Mouse (Mus musculus) hindbrain, embryonic 10.5 days (tissue): ENCODE measurements at regions not wholly inside any gene's neighbourhood (a gene's known extent, or its start where the extent isn't known, plus 50 kb on each side); places are given as distances from the start of the nearest gene placed in this dataset.
"Not testable (repeated sequence)": the region's sequence is repeated elsewhere in the genome, so short reads cannot be mapped to it uniquely, and the experiment has no call there.

Experiments used
- DNase-seq: peaks from one replicate; pipeline ENCODE4 v3.0.0-alpha.2; 2017; ENCODE audit warnings: low spot score
- H3K27ac ChIP-seq: fragments of 300-500 bp; sonication (generic); 2 replicates; pipeline ENCODE4 v1.5.1; 2016; ENCODE audit warnings: mild to moderate bottlenecking, moderate library complexity
- H3K27me3 ChIP-seq: fragments of 300-500 bp; sonication (generic); 2 replicates; pipeline ENCODE4 v1.6.1; 2016; ENCODE audit warnings: mild to moderate bottlenecking; ENCODE audit not compliant: poor library complexity, insufficient read depth, severe bottlenecking
- H3K36me3 ChIP-seq: fragments of 300-500 bp; sonication (generic); 2 replicates; pipeline ENCODE4 v1.6.1; 2016; ENCODE audit warnings: mild to moderate bottlenecking, moderate library complexity
- H3K4me1 ChIP-seq: fragments of 300-500 bp; sonication (generic); replicated peaks from 2 replicates; pipeline ENCODE4 v1.6.1; 2016; ENCODE audit warnings: mild to moderate bottlenecking
- H3K4me3 ChIP-seq: fragments of 300-500 bp; sonication (generic); 2 replicates; pipeline ENCODE4 v1.5.1; 2016; ENCODE audit warnings: mild to moderate bottlenecking, moderate library complexity
- H3K9me3 ChIP-seq: fragments of 300-500 bp; sonication (generic); 2 replicates; pipeline ENCODE4 v1.6.1; 2016; ENCODE audit warnings: mild to moderate bottlenecking, moderate library complexity
- WGBS: fragments of 180-500 bp; shearing (Covaris S2); methylation state at CpG from one replicate; pipeline ENCODE4 v1.1.7; 2016; 5-methylcytosine and 5-hydroxymethylcytosine counted together

- not testable (repeated sequence) for H3K9me3 ChIP-seq, H3K27me3 ChIP-seq, H3K4me3 ChIP-seq, H3K27ac ChIP-seq, H3K36me3 ChIP-seq, DNase-seq, H3K4me1 ChIP-seq
- WGBS, result 90% methylated on average over 1 of the region's 1 CpGs
These were observed 60.7 kb upstream of the Nt5e start for GRCm38 (mm10) chr9:88266346-88266745.

- 82% methylated on average over 2 of the region's 2 CpGs for WGBS
- Histone ChIP-seq H3K4me3 (no peak overlapping the region), H3K27ac (no peak overlapping the region), H3K27me3 (no peaks in the 10 kb centered on the region), H3K9me3 (no peaks in the 10 kb centered on the region), H3K36me3 (no peaks in the 10 kb centered on the region), H3K4me1 (no peaks in the 10 kb centered on the region)
- no peak for DNase-seq
These were observed 58.2 kb upstream of the Nt5e start for GRCm38 (mm10) chr9:88268811-88269210.

DNA sequence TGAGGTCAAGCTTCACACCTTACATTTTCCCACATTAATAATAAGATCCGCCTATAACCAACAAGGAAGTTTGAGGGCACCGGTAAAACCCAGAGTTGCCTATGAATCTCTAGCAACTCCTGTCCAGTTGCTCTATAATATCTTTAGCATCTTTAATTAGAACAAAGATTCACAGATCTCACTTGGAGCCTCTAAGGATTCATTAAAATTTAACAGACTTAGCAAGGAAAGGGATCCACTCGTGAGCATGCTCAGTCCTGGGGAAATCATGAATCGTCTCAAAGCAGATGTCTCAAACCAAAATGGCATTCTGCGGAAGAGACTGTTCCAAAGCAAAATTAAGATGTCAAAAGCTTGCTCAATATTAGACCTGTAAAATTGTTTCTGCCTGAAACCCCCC is 57.8 kb upstream of the Nt5e start:
- no peak overlapping the region for H3K4me3 ChIP-seq
- H3K27ac ChIP-seq, result no peak overlapping the region
- no peak for DNase-seq
- H3K27me3 ChIP-seq, result no peaks in the 10 kb centered on the region
- no peaks in the 10 kb centered on the region for H3K36me3 ChIP-seq
- no peaks in the 10 kb centered on the region for H3K4me1 ChIP-seq
- WGBS, result 93% methylated on average over 5 of the region's 5 CpGs
- no peaks in the 10 kb centered on the region for H3K9me3 ChIP-seq

DNA sequence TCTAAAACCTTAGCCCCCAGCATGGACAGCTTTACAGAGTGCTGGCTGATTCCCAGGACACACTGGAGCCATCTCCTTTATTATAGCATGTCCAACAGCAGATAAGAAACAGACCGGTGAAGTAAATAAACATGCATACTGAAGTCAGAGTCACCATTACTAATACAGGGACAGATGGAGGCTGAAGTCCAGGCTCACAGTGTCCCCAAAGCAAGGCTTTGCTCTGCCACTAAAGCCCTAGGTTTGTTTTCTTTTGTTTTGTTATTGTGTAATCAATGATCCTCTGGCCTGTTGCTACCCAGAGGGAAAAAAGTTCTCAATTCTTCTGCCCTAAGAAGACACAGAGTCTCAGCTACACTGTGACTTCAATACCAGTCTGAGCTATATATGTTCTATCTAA is 56.2 kb upstream of the Nt5e start:
- no peak for DNase-seq
- Histone ChIP-seq H3K27ac (no peak overlapping the region), H3K9me3 (no peaks in the 10 kb centered on the region), H3K4me1 (no peaks in the 10 kb centered on the region), H3K27me3 (no peaks in the 10 kb centered on the region), H3K4me3 (no peak overlapping the region), H3K36me3 (no peaks in the 10 kb centered on the region)
- 87% methylated on average over 1 of the region's 1 CpGs for WGBS

- H3K36me3 ChIP-seq, result no peaks in the 10 kb centered on the region
These were observed 53.7 kb upstream of the Nt5e start for GRCm38 (mm10) chr9:88273304-88273703.

GRCm38 (mm10) chr9:88274040-88274439 is 53.0 kb upstream of the Nt5e start:
- H3K27me3 ChIP-seq, result no peaks in the 10 kb centered on the region
- H3K27ac ChIP-seq, result no peak overlapping the region
- H3K4me1 ChIP-seq, result no peaks in the 10 kb centered on the region
- H3K9me3 ChIP-seq, result no peaks in the 10 kb centered on the region
- DNase-seq, result no peak
- H3K36me3 ChIP-seq, result no peaks in the 10 kb centered on the region
- no peak overlapping the region for H3K4me3 ChIP-seq

More at GRCm38 (mm10) chr9:88273304-88273703, 53.7 kb upstream of the Nt5e start:
- Histone ChIP-seq H3K4me1 (no peaks in the 10 kb centered on the region), H3K27me3 (no peaks in the 10 kb centered on the region), H3K27ac (no peak overlapping the region), H3K9me3 (no peaks in the 10 kb centered on the region), H3K4me3 (no peak overlapping the region)
- WGBS, result 77% methylated on average over 4 of the region's 4 CpGs
- no peak for DNase-seq

- Histone ChIP-seq H3K36me3 (no peaks in the 10 kb centered on the region), H3K4me3 (no peak overlapping the region), H3K9me3 (no peaks in the 10 kb centered on the region), H3K27me3 (no peaks in the 10 kb centered on the region), H3K4me1 (no peaks in the 10 kb centered on the region), H3K27ac (no peak overlapping the region)
- DNase-seq, result no peak
- 83% methylated on average over 3 of the region's 3 CpGs for WGBS
These were observed 52.2 kb upstream of the Nt5e start for GRCm38 (mm10) chr9:88274681-88275336.

DNA sequence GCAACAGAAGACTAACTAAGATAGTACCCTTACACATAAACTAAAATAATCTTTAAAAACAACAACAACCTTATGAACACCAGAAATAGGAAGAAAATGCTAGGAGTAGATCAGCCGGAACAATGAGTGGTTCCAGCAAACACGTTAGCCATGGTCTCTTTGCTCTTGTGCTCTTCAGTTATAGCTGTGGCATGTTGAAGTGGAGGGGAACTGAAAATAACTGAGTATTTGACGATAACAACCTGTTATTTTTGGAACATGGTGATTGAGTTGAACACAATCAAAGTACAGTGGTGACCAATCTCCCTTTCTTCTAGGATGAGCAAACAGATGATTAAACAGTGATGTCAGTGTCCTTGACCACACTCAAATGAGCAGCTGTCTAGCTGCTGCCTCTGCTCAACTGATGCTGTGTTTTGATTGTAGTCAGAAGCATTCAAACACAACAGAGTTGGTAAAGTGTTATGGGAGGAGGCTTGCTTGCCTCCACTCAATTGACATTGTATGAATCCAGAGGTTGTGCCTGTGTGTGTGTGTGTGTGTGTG is 50.9 kb upstream of the Nt5e start:
- H3K36me3 ChIP-seq, result no peaks in the 10 kb centered on the region
- no peaks in the 10 kb centered on the region for H3K9me3 ChIP-seq
- H3K4me1 ChIP-seq, result no peaks in the 10 kb centered on the region
- no peak for DNase-seq
- no peak overlapping the region for H3K27ac ChIP-seq
- H3K27me3 ChIP-seq, result no peaks in the 10 kb centered on the region
- H3K4me3 ChIP-seq, result no peak overlapping the region
- 85% methylated on average over 3 of the region's 3 CpGs for WGBS

DNA sequence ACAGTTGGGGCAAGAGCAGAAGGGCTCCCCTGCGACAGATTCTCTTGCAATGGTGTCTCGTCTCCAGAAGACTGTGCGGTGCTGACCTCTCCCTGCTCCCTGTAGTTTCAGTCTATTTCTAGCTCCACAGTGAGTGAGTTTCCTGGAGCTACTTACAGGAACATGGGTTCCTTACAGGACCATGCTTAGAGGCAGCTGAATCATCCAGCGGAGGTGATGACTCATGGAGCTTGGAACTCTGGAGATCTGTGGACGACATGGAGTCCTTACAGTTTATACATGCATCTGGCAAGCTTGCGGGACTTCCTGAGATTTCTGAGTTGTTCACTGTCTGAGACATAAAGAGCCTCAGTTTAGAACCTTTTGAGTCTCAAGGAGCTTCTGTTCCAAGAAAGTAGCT is 50.0 kb upstream of the Nt5e start:
- H3K9me3 ChIP-seq, result no peaks in the 10 kb centered on the region
- H3K36me3 ChIP-seq, result no peaks in the 10 kb centered on the region
- H3K27ac ChIP-seq, result no peak overlapping the region
- DNase-seq, result no peak
- no peaks in the 10 kb centered on the region for H3K4me1 ChIP-seq
- no peak overlapping the region for H3K4me3 ChIP-seq
- WGBS, result 93% methylated on average over 6 of the region's 6 CpGs
- no peaks in the 10 kb centered on the region for H3K27me3 ChIP-seq
